Mouse (Mus musculus): ENCODE results near the gene Olfr1477.
"Not testable (repeated sequence)": the region's sequence is repeated elsewhere in the genome, so short reads cannot be mapped to it uniquely, and the experiment has no call there.

The Olfr1477 gene

GRCm38 (mm10) chr19:13500246-13500645 lies at the start of gene Olfr1477:
Gene Olfr1477, plus strand, starts transcription at chr19:13500546.
- no peak for DNase-seq (ENCODE audit: extremely low spot score)

DNA sequence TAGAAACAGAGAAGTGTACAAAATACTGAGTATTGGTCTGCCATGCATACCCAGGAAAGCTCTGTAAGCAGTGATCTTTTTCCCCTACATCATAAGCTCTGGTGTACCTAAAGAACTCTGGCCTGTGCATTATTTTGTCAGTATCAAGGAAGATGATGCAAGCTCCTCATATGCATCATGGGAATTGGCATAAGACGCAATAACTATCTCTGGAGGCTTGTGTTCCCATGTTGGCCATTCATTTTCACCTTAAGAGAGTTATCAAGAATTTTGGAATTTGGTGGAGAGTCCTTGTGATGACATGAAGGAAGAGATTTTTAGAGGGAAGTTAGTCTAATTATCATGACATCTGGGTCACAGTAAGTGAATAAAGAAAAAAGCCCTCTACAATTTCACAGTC lies 44.4 kb upstream of the Olfr1477 start, which contains the start of gene Olfr1472:
Olfr1472 (minus strand) TSS at position 101 of the 400 bp plus-strand sequence.
- DNase-seq (ENCODE audit: extremely low spot score): no peak

GRCm38 (mm10) chr19:13469265-13469664 lies 31.1 kb upstream of the Olfr1477 start, which contains the start of gene Olfr1474:
Gene Olfr1474, plus strand, starts transcription at chr19:13469565.
- not testable (repeated sequence) for DNase-seq (ENCODE audit: extremely low spot score)

DNA sequence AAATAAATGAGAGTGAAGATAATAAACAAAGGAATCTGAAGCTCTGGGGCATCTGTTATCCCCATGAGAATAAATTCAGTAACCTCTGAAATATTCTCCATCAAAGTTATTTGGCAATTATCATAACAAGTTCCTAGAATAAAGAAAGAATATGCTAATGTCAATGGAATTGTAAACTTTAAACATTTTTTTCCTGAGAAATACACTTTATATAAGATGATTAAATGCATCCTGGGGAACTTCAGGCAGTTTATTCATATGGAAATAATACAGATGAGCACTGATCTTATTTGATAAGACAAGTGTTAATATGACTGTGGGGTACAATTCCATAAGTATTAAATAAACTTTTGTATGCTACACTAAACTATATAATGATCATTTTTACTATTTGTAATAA lies 20.2 kb upstream of the Olfr1477 start, which contains the start of gene Olfr1475:
Olfr1475 (minus strand) TSS at position 101 of the 400 bp plus-strand sequence.
- no peak for DNase-seq (ENCODE audit: extremely low spot score)

DNA sequence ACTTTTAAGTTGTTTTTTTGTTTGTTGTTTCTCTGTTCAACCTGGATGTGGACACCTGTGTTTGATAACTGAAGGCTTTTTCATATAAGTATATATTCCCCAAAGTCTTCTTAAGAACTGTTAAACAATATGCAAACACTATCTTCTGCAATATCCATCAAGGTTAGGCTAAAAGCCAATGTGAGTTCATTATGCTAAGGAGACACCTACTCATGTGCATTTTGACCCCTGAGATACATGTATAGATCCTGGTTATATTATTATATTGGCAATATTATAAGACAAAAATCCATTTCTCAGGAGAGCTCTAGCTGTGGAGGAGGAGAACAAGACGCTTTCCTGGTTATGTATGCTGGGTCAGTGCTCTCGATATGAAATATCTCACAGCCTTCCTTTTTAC lies 27.3 kb downstream of the Olfr1477 start, which contains the start of gene Olfr1480:
Olfr1480 (plus strand) TSS at position 301 of the 400 bp plus-strand sequence.
- no peak for DNase-seq (ENCODE audit: extremely low spot score)
